Mouse (Mus musculus) heart, adult 2 months (tissue): ENCODE data around the gene Ntsr1. TPM values are rescaled to one million over a fixed set of nuclear protein-coding genes. Genes with fewer than 3 reads are reported as not detected.

ENCODE experiments used
- DNase-seq, 2 experiments: peaks; one replicate each; pipeline ENCODE4 v3.0.0; 2021
- H3K27ac ChIP-seq: fragments of 200-600 bp; 2 replicates; pipeline ENCODE4 v1.8.1; 2022
- H3K27me3 ChIP-seq: fragments of 200-500 bp; 2 replicates; pipeline ENCODE4 v1.6.1; 2012; ENCODE audit warnings: mild to moderate bottlenecking, low read length, inconsistent platforms, mixed read lengths; ENCODE audit not compliant: control insufficient read depth, insufficient read depth
- H3K36me3 ChIP-seq: fragments of 200-500 bp; 2 replicates; pipeline ENCODE4 v1.6.1; 2012; ENCODE audit warnings: low read length, inconsistent platforms; ENCODE audit not compliant: control insufficient read depth, insufficient read depth
- H3K4me1 ChIP-seq: fragments of 200-500 bp; 2 replicates; pipeline ENCODE4 v1.6.1; 2011; ENCODE audit warnings: low read length; ENCODE audit not compliant: control insufficient read depth, insufficient read depth
- H3K4me3 ChIP-seq: fragments of 200-600 bp; 2 replicates; pipeline ENCODE4 v1.8.1; 2022
- H3K79me2 ChIP-seq: fragments of 200-500 bp; replicated peaks from 2 replicates; pipeline ENCODE4 v1.6.1; 2012; ENCODE audit warnings: mild to moderate bottlenecking, inconsistent platforms, low read length, moderate library complexity, mixed read lengths; ENCODE audit not compliant: control insufficient read depth, insufficient read depth
- H3K9ac ChIP-seq: fragments of 200-500 bp; 2 replicates; pipeline ENCODE4 v1.6.1; 2012; ENCODE audit warnings: low read depth, mild to moderate bottlenecking, control low read depth, inconsistent platforms, low read length, mixed read lengths
- CTCF ChIP-seq: fragments of 200-600 bp; IDR thresholded peaks from 2 replicates; pipeline ENCODE4 v1.8.1; 2022; ENCODE audit warnings: antibody characterized with exemption, mild to moderate bottlenecking, moderate library complexity
- EP300 ChIP-seq: fragments of 200-500 bp; IDR thresholded peaks from 2 replicates; pipeline ENCODE4 v1.6.1; 2011; ENCODE audit warnings: low read depth, low read length, control low read depth; ENCODE audit not compliant: insufficient read depth
- POLR2A ChIP-seq: fragments of 200-500 bp; IDR thresholded peaks from 2 replicates; pipeline ENCODE4 v1.6.1; 2011; ENCODE audit warnings: mild to moderate bottlenecking, low read depth, low read length, control low read depth; ENCODE audit not compliant: insufficient read depth
- WGBS: fragments of 180-500 bp; shearing (Covaris S2); methylation state at CpG from one replicate; pipeline ENCODE4 v1.1.7; 2018; 5-methylcytosine and 5-hydroxymethylcytosine counted together
- intact Hi-C: fragments of 180-260 bp; cut with DNase I; formaldehyde crosslinking; loops from one replicate; pipeline ENCODE4 v1.15.1; 2025
- polyA plus RNA-seq: library from polyadenylated mRNA; depleted of rRNA; stranded (reverse); fragments of >200 nt; gene quantifications from 2 replicates; pipeline ENCODE4 v1.2.3, GENCODE M21; 2012
- total RNA-seq, 2 experiments: library from RNA; stranded (reverse); gene quantifications; 2 replicates each; pipeline ENCODE4 v1.2.3; 2021

Gene Ntsr1
- total and polyA plus RNA-seq, 3 experiments = not detected

DNA sequence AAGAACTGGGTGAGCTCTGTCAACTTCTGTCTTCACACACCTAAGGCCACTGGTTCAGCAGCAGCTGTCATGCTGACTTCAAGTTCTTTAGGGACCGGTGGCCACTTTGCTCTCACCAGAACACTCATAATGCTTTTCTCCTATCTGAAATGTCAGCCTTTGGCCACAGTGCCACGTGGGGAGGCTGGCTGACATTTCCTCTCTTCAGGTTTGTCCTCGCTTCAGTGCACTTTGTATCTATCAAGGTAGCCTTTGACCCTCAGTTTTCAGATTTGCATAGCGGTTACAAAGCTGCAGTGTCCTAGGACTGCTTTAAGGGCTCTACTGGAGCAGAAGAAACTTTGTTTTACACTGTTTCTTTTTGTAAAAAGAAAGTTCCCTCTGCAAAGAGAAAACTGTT, 76.7 kb downstream of the Ntsr1 start:
- H3K79me2 ChIP-seq = no peaks in the 10 kb centered on the region
- no peak for DNase-seq
- H3K27ac ChIP-seq = no peak overlapping the region
- H3K4me3 ChIP-seq = no peak overlapping the region
- H3K4me1 ChIP-seq = no peaks in the 10 kb centered on the region
- no peaks in the 10 kb centered on the region for H3K27me3 ChIP-seq
- TF ChIP-seq EP300 (no peak), POLR2A (no peak), CTCF (no peak)
- no peak overlapping the region for H3K9ac ChIP-seq
- intact Hi-C loops = no loop called here
- WGBS = 46% methylated on average over 4 of the region's 4 CpGs
- no peaks in the 10 kb centered on the region for H3K36me3 ChIP-seq

DNA sequence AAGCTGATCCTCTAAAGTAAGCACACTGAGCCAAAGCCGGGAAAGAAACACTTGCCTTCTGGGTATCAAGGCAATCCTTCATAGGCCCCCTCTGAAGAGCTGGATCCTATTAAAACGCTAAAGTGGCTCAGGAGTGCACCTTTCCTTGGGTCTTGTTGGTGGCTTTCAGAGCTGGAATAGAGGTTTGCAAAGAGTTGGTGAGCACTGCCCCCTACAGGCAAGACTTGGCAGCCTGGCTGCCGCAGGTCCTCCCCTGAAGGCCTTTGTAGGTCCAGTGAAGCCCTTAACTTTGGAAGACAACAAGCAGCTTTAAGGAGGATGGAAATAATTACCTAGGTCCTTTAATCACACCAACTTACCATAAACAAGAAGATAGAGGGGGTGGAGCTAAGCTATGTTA, 78.9 kb downstream of the Ntsr1 start:
- no peak overlapping the region for H3K9ac ChIP-seq
- 8% methylated on average over 3 of the region's 3 CpGs for WGBS

DNA sequence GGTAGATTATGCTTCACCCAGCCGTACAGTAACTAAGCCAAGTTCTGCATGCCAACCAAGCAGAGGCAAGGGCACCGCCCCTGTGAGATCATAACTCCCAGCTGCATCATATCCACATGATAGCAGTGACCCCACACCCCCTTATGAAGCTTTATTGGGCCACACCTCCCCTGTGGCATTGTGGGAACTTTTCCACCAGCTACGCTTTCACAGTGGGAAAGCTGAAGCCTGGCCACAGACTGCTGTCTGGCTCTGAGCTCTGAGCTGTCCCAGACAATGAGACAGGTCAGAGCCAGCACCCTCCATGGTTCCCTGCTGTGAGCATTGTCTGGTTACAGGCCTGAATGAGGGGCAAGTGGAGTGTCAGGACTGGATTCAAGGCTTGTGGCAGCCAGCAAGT, 81.2 kb downstream of the Ntsr1 start, which contains the start of gene Mrgbp:
TSS of gene Mrgbp (plus strand) at position 303 of the 400 bp plus-strand sequence.
- 53% methylated on average over 3 of the region's 3 CpGs for WGBS
- H3K27ac ChIP-seq = no peak within 1 kb of the TSS; the same call in 1 of the 2 replicates
- H3K4me3 ChIP-seq = no peak within 1 kb of the TSS
- peaks cover 7% of the 10 kb centered on the region for H3K4me1 ChIP-seq
- intact Hi-C loops = loop anchor here (5.0 kb wide), 3 partner anchors 121 to 304 kb away; partner anchors contain the start of gene Bhlhe23
- TF ChIP-seq POLR2A (no peak), EP300 (no peak), CTCF (no peak)
- no peaks in the 10 kb centered on the region for H3K79me2 ChIP-seq
- peak in 1 of 2 experiments; percentile 25 for DNase-seq
- no peaks in the 10 kb centered on the region for H3K27me3 ChIP-seq
- no peak within 1 kb of the TSS for H3K9ac ChIP-seq
- no peaks in the 10 kb centered on the region for H3K36me3 ChIP-seq

More for the DNA sequence above, 78.9 kb downstream of the Ntsr1 start:
- Histone ChIP-seq H3K36me3 (no peaks in the 10 kb centered on the region), H3K27ac (no peak overlapping the region), H3K4me3 (no peak overlapping the region), H3K79me2 (no peaks in the 10 kb centered on the region), H3K27me3 (no peaks in the 10 kb centered on the region), H3K4me1 (peaks cover 4% of the 10 kb centered on the region)
- intact Hi-C loops = loop anchor here (1.0 to 2.0 kb wide), 3 partner anchors 12 to 224 kb away; no protein-coding TSS in a partner anchor
- peak; percentile 57 to 77 for DNase-seq
- TF ChIP-seq POLR2A = no peak
- peak; percentile 98 for TF ChIP-seq CTCF
- peak; percentile 79; the same call in 1 of the 2 replicates for TF ChIP-seq EP300

DNA sequence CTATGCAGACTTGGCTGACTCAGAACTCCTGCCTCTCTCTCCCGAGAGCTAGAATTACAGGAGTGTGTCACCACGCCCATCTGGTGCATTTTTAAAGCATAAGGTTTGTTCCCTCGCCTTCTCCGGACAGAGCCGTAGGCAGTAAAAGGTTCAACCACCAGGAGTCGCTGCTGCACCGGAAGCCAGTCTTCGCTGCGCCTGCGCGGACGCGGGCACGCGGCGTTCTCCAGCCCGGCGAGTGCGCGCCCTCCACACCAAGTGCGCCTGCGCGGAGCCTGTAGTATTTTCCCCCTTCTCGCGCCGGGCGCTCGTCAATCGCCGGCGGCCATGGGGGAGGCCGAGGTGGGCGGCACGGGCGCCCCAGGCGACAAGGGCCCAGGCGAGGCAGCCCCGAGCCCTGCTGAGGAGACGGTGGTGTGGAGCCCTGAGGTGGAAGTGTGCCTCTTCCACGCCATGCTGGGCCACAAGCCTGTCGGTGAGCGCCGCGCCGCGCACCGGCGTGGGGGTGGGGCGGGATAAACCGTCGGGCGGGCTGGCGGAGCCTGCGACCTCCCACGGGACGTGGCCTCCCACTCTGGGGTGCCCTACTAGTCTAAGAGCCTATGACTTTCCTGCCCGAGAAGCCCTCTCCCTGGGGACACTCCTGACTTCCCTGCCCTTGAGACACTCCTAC, 82.8 kb downstream of the Ntsr1 start:
- peak overlapping the region; percentile 61 for H3K4me3 ChIP-seq
- peaks cover 7% of the 10 kb centered on the region for H3K4me1 ChIP-seq
- H3K36me3 ChIP-seq = no peaks in the 10 kb centered on the region
- peak overlapping the region; percentile 95 for H3K27ac ChIP-seq
- no peaks in the 10 kb centered on the region for H3K79me2 ChIP-seq
- intact Hi-C loops = loop anchor here (1.0 to 5.0 kb wide), 4 partner anchors 120 to 305 kb away; partner anchors contain the start of gene Bhlhe23
- DNase-seq = peak; percentile 96 to 99
- WGBS = under 1% methylated on average over 48 of the region's 57 CpGs
- TF ChIP-seq CTCF = peak; percentile 98; the same call in 1 of the 2 replicates
- TF ChIP-seq POLR2A = peak; percentile 75
- peak; percentile 40; the same call in 1 of the 2 replicates for TF ChIP-seq EP300
- peak overlapping the region; percentile 96 for H3K9ac ChIP-seq
- H3K27me3 ChIP-seq = no peaks in the 10 kb centered on the region

DNA sequence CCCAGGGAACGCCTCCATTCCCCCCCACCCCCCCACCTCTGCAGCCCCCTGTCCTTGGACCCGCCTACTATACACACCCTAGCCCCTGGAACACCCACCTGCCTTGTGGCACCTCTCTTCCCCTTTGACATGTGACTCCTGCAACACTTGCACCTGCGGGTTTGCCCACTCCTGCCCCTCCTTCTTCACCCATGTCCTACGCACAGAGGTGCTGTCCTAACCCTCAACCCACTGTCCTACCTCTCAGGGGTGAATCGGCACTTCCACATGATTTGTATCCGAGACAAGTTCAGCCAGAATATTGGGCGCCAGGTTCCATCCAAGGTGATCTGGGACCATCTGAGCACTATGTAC, 83.4 kb downstream of the Ntsr1 start:
- Histone ChIP-seq H3K4me3 (peak overlapping the region; percentile 61), H3K4me1 (peaks cover 7% of the 10 kb centered on the region), H3K27ac (peak overlapping the region; percentile 95), H3K36me3 (no peaks in the 10 kb centered on the region), H3K27me3 (no peaks in the 10 kb centered on the region), H3K9ac (peak overlapping the region; percentile 96), H3K79me2 (no peaks in the 10 kb centered on the region)
- TF ChIP-seq EP300 (no peak), CTCF (no peak), POLR2A (no peak)
- intact Hi-C loops = loop anchor here (5.0 kb wide), 3 partner anchors 119 to 306 kb away; partner anchors contain the start of gene Bhlhe23
- DNase-seq = peak in 1 of 2 experiments; percentile 19
- WGBS = 21% methylated on average over 7 of the region's 7 CpGs

DNA sequence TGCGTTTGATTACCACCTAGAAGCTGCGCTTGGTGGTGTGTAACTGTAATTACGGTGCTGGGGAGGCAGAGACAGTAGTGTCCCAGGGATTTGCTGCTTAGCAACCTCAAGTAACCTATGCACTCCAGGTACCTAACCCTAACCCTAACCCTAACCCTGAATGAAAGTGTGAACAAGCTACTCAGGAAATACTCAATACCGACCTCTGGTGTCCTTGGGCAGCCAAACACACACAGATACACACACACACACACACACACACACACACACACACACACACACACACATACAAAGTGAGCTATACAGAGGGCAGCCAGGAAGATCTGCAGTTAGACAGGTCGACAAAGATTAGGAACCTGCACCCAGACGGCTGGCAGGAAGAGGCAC, 89.0 kb downstream of the Ntsr1 start:
- Histone ChIP-seq H3K9ac (peak overlapping the region; percentile 100; the same call in 1 of the 2 replicates), H3K27me3 (no peaks in the 10 kb centered on the region), H3K27ac (peak overlapping the region; percentile 93), H3K4me3 (peak overlapping the region; percentile 100), H3K4me1 (peaks cover 4% of the 10 kb centered on the region), H3K79me2 (peaks cover 4% of the 10 kb centered on the region; the same call in 1 of the 2 replicates), H3K36me3 (no peaks in the 10 kb centered on the region; the same call in 1 of the 2 replicates)
- intact Hi-C loops = no loop called here
- WGBS = 45% methylated on average over 6 of the region's 6 CpGs
- no peak for TF ChIP-seq POLR2A
- no peak for TF ChIP-seq EP300
- no peak for DNase-seq
